28 mouse cellular contexts compared by ENCODE assay signal in genomic region chr2:33922466-33922865, GRCm38 (mm10). TPM values are rescaled to one million over a fixed set of nuclear protein-coding genes. Genes with fewer than 3 reads are reported as not detected.
DNase-seq lines count a peak whose midpoint lies in the region; ATAC-seq and TF ChIP-seq lines count a peak whose summit lies in the region.
"Had no signal": no experiment of that assay in that cellular context is flagged by ENCODE, and none has a peak within 500 bp of the region (broad histone marks: within the 10 kb centered on the region; RNA-seq: fewer than 3 reads in every experiment).

No protein-coding gene starts in this region.

- no peak for TF ChIP-seq CTCF in cerebellum, adult 2 months (IDR thresholded peaks at IDR 0.05; ENCODE audit: borderline replicate concordance, insufficient read depth, low read depth, low read length)
- no peak for TF ChIP-seq CTCF in hindbrain, postnatal 0 days (IDR thresholded peaks at IDR 0.05; ENCODE audit: low read depth)
- TF ChIP-seq CTCF in midbrain, postnatal 0 days (IDR thresholded peaks at IDR 0.05), result no peak

- no peak for TF ChIP-seq POLR2A in cerebellum, adult 2 months (IDR thresholded peaks at IDR 0.05; ENCODE audit: borderline replicate concordance, insufficient read depth, low read length)

- H3K36me3 ChIP-seq in hindbrain, postnatal 0 days (ENCODE audit: insufficient read depth, low read length), result no peaks in the 10 kb centered on the region
- no peaks in the 10 kb centered on the region for H3K36me3 ChIP-seq in hindbrain, embryonic 11.5 days (ENCODE audit: control insufficient read depth, insufficient read depth, low read length)
- no peaks in the 10 kb centered on the region for H3K36me3 ChIP-seq in midbrain, postnatal 0 days (ENCODE audit: insufficient read depth, low read length)
- H3K36me3 ChIP-seq in midbrain, embryonic 16.5 days (ENCODE audit: control insufficient read depth, insufficient read depth, low read length), result no peaks in the 10 kb centered on the region
- H3K36me3 ChIP-seq: embryonic facial prominence, embryonic 13.5 days; embryonic facial prominence, embryonic 15.5 days; forebrain, embryonic 10.5 days; forebrain, embryonic 12.5 days; G1E had no signal

- H3K4me1 ChIP-seq in cerebellum, adult 2 months (ENCODE audit: control insufficient read depth, insufficient read depth, low read length), result no peaks in the 10 kb centered on the region
- peaks cover 3% of the 10 kb centered on the region; the same call in 1 of the 2 replicates for H3K4me1 ChIP-seq in hindbrain, postnatal 0 days (ENCODE audit: insufficient read depth, low read length)
- H3K4me1 ChIP-seq in hindbrain, embryonic 11.5 days (replicated peaks; ENCODE audit: control insufficient read depth, insufficient read depth, low read length), result 0 out of 2 replicates have a peak, but pooled peaks cover 3% of the 10 kb centered on the region
- H3K4me1 ChIP-seq in midbrain, postnatal 0 days (ENCODE audit: insufficient read depth, low read length), result no peaks in the 10 kb centered on the region
- H3K4me1 ChIP-seq in midbrain, embryonic 16.5 days (ENCODE audit: control insufficient read depth, insufficient read depth, low read length), result peaks cover 5% of the 10 kb centered on the region; the same call in 1 of the 2 replicates

- H3K9ac ChIP-seq in hindbrain, postnatal 0 days (replicated peaks; ENCODE audit: low read length), result no peak overlapping the region
- H3K9ac ChIP-seq in hindbrain, embryonic 11.5 days (ENCODE audit: low read depth, low read length), result no peak overlapping the region
- no peak overlapping the region for H3K9ac ChIP-seq in midbrain, postnatal 0 days (replicated peaks; ENCODE audit: low read length, poor library complexity, severe bottlenecking)
- no peak overlapping the region for H3K9ac ChIP-seq in midbrain, embryonic 16.5 days (ENCODE audit: low read depth, low read length)
- H3K9ac ChIP-seq: embryonic facial prominence, embryonic 13.5 days; embryonic facial prominence, embryonic 15.5 days; forebrain, embryonic 12.5 days had no signal

- H3K4me2 ChIP-seq in hindbrain, postnatal 0 days (ENCODE audit: low read depth, low read length), result no peak overlapping the region
- no peak overlapping the region for H3K4me2 ChIP-seq in hindbrain, embryonic 11.5 days (replicated peaks; ENCODE audit: low read depth, low read length)
- no peak overlapping the region for H3K4me2 ChIP-seq in midbrain, postnatal 0 days (ENCODE audit: low read depth, low read length, poor library complexity, severe bottlenecking)
- no peak overlapping the region for H3K4me2 ChIP-seq in midbrain, embryonic 16.5 days (ENCODE audit: low read length)
- H3K4me2 ChIP-seq: embryonic facial prominence, embryonic 13.5 days; embryonic facial prominence, embryonic 15.5 days; forebrain, embryonic 12.5 days had no signal

- peak; percentile 58 for ATAC-seq in hindbrain, postnatal 0 days
- ATAC-seq in hindbrain, embryonic 11.5 days (ENCODE audit: low FRiP score), result no peak
- ATAC-seq in midbrain, postnatal 0 days (ENCODE audit: low FRiP score), result no peak
- ATAC-seq in midbrain, embryonic 16.5 days, result no peak
- ATAC-seq: activated CD4-positive, CD25-positive, alpha-beta regulatory T cell, adult 4 months; CD4-positive, CD25-positive, alpha-beta regulatory T cell, adult 4 months; forebrain, embryonic 14.5 days; forebrain, embryonic 16.5 days; Patski had no signal

- H3K27me3 ChIP-seq in cerebellum, adult 2 months (ENCODE audit: control insufficient read depth, insufficient read depth, low read length), result no peaks in the 10 kb centered on the region
- H3K27me3 ChIP-seq in hindbrain, postnatal 0 days (ENCODE audit: insufficient read depth, low read length), result no peaks in the 10 kb centered on the region
- H3K27me3 ChIP-seq in hindbrain, embryonic 11.5 days (ENCODE audit: control insufficient read depth, insufficient read depth, low read length), result no peaks in the 10 kb centered on the region
- no peaks in the 10 kb centered on the region for H3K27me3 ChIP-seq in midbrain, postnatal 0 days (ENCODE audit: insufficient read depth, low read length)
- H3K27me3 ChIP-seq in midbrain, embryonic 16.5 days (ENCODE audit: control insufficient read depth, insufficient read depth, low read depth, low read length), result no peaks in the 10 kb centered on the region
- H3K27me3 ChIP-seq: CH12.LX had no signal

- peak; percentile 83 to 88 for DNase-seq in cerebellum, postnatal 10 days
- DNase-seq in cerebellum, adult 2 months, result no peak
- peak; percentile 55 for DNase-seq in hindbrain, postnatal 0 days (ENCODE audit: low spot score)
- DNase-seq in hindbrain, embryonic 11.5 days (ENCODE audit: low spot score), result no peak
- DNase-seq in midbrain, postnatal 0 days (ENCODE audit: low spot score), result peak; percentile 54
- no peak for DNase-seq in kidney, adult 9 months
- DNase-seq: adrenal gland, adult 8-10 months; adrenal gland, postnatal 14 days; adrenal gland, postnatal 36 days; B cell, adult 2 months; cerebellum, adult 11-12 months; cerebellum, adult 8-10 months; cerebellum, adult 9-11 months; cerebellum, postnatal 36 days; embryo, embryonic 11 days had no signal

- H3K9me3 ChIP-seq in hindbrain, postnatal 0 days (ENCODE audit: low read length), result no peaks in the 10 kb centered on the region
- H3K9me3 ChIP-seq in hindbrain, embryonic 11.5 days (ENCODE audit: control insufficient read depth, low read length), result no peaks in the 10 kb centered on the region
- H3K9me3 ChIP-seq in midbrain, postnatal 0 days (ENCODE audit: low read length), result no peaks in the 10 kb centered on the region
- H3K9me3 ChIP-seq in midbrain, embryonic 16.5 days (replicated peaks; ENCODE audit: control insufficient read depth, low read length, poor library complexity, severe bottlenecking), result no peaks in the 10 kb centered on the region
- H3K9me3 ChIP-seq: embryonic facial prominence, embryonic 13.5 days; embryonic facial prominence, embryonic 15.5 days; forebrain, embryonic 10.5 days; forebrain, embryonic 12.5 days; G1E had no signal

- 43% methylated on average over 2 of the region's 2 CpGs for WGBS in cerebellum, adult 2 months
- WGBS in hindbrain, postnatal 0 days, result 55% methylated on average over 2 of the region's 2 CpGs
- WGBS in hindbrain, embryonic 11.5 days, result 87% methylated on average over 2 of the region's 2 CpGs
- 65% methylated on average over 2 of the region's 2 CpGs for WGBS in midbrain, postnatal 0 days
- WGBS in midbrain, embryonic 16.5 days, result 88% methylated on average over 2 of the region's 2 CpGs

- H3K4me3 ChIP-seq in cerebellum, adult 2 months (replicated peaks; ENCODE audit: insufficient read depth, low read depth, low read length), result no peak overlapping the region
- no peak overlapping the region for H3K4me3 ChIP-seq in hindbrain, postnatal 0 days (ENCODE audit: low read length)
- no peak overlapping the region for H3K4me3 ChIP-seq in hindbrain, embryonic 11.5 days (ENCODE audit: low read depth, low read length)
- no peak overlapping the region for H3K4me3 ChIP-seq in midbrain, postnatal 0 days (ENCODE audit: low read depth, low read length)
- no peak overlapping the region for H3K4me3 ChIP-seq in midbrain, embryonic 16.5 days (ENCODE audit: low read depth, low read length)
- H3K4me3 ChIP-seq: embryonic facial prominence, embryonic 13.5 days; embryonic facial prominence, embryonic 15.5 days; erythroblast, embryonic 14.5 days; forebrain, embryonic 10.5 days; forebrain, embryonic 12.5 days had no signal

- no peak overlapping the region for H3K27ac ChIP-seq in cerebellum, adult 2 months (ENCODE audit: insufficient read depth, low read length)
- H3K27ac ChIP-seq in hindbrain, postnatal 0 days, result no peak overlapping the region
- no peak overlapping the region for H3K27ac ChIP-seq in hindbrain, embryonic 11.5 days (ENCODE audit: low read depth, low read length)
- H3K27ac ChIP-seq in midbrain, postnatal 0 days (ENCODE audit: low read depth, low read length), result no peak overlapping the region
- no peak overlapping the region for H3K27ac ChIP-seq in midbrain, embryonic 16.5 days (ENCODE audit: low read length)
- H3K27ac ChIP-seq: embryonic facial prominence, embryonic 13.5 days; embryonic facial prominence, embryonic 15.5 days; forebrain, embryonic 10.5 days; forebrain, embryonic 12.5 days had no signal

RNA-seq across cellular contexts. Expression of gene Mvb12b, which starts 34.7 kb away (rescaled TPM):
- 68.4 and 70.8 TPM in 2 replicates for polyA plus RNA-seq in cerebellum, adult 2 months (2012; rRNA removed)
- 134 and 142 TPM in 2 replicates for total RNA-seq in hindbrain, postnatal 0 days (2014; rRNA removed)
- polyA plus RNA-seq in hindbrain, postnatal 0 days (2015; fragmentation: Nextera tagmentation; extraction: Ambion mirVana), result 55.4 and 64.1 TPM in 2 replicates
- 36.8 and 42.4 TPM in 2 replicates for polyA plus RNA-seq in hindbrain, embryonic 11.5 days (2014; fragmentation: Nextera tagmentation; extraction: Ambion mirVana)
- total RNA-seq in midbrain, postnatal 0 days (2014; rRNA removed), result 133 and 155 TPM in 2 replicates
- 48.8 and 68.1 TPM in 2 replicates for polyA plus RNA-seq in midbrain, postnatal 0 days (2015; fragmentation: Nextera tagmentation; extraction: Ambion mirVana)
- 56.9 and 70.2 TPM in 2 replicates for polyA plus RNA-seq in midbrain, embryonic 16.5 days (2015; fragmentation: Nextera tagmentation; extraction: Ambion mirVana)

Comparison
In these comparisons a context has a peak if more than half of its experiments do, and no peak if none do; other contexts are left out.
1. DNase-seq: peak in cerebellum, postnatal 10 days (2 of 2), hindbrain, postnatal 0 days (single experiment) and midbrain, postnatal 0 days (single experiment); none in cerebellum, adult 2 months (0 of 2), hindbrain, embryonic 11.5 days (single experiment) and kidney, adult 9 months (single experiment).